Mouse (Mus musculus) erythroblast, adult 5-6 weeks (primary cell): ENCODE results near the gene Pqlc3. TPM values are rescaled to one million over a fixed set of nuclear protein-coding genes. Genes with fewer than 3 reads are reported as not detected.
"Not testable (repeated sequence)": the region's sequence is repeated elsewhere in the genome, so short reads cannot be mapped to it uniquely, and the experiment has no call there.

Experiments used
- ATAC-seq: replicated peaks from 2 replicates; pipeline ENCODE4 v1.8.0; 2016; ENCODE audit warnings: moderate number of reproducible peaks, mild to moderate bottlenecking, moderate TSS enrichment, inconsistent platforms; ENCODE audit not compliant: poor library complexity, low FRiP score, severe bottlenecking
- total RNA-seq, 2 experiments: library from RNA; stranded (forward) in 1 of 2; stranded (reverse) in 1 of 2; fragments of 150-400 nt in 1 of 2; fragments of 200-764, 138-1000 nt in 1 of 2; gene quantifications; 2 replicates each; pipeline versions ENCODE4 v1.2.3 to v1.2.4; 2015 to 2017; ENCODE audit warnings: low replicate concordance in 2 of 2

The Pqlc3 gene
- 18.0 and 34.0 TPM in 2 replicates for total RNA-seq (2015; ENCODE audit: low replicate concordance)
- 9.5 and 20.1 TPM in 2 replicates for total RNA-seq (2017; ENCODE audit: low replicate concordance)

- ATAC-seq: peak; percentile 94
Measured at GRCm38 (mm10) chr12:16999739-17000497, at the start of gene Pqlc3. Gene Pqlc3 (minus strand): TSS chr12:17000408.

- ATAC-seq: no peak
Measured at GRCm38 (mm10) chr12:17049796-17050195, 49.6 kb upstream of the Pqlc3 start.

- no peak for ATAC-seq
Measured at GRCm38 (mm10) chr12:17048979-17049612, 48.9 kb upstream of the Pqlc3 start.

- ATAC-seq: no peak
Measured at GRCm38 (mm10) chr12:17043311-17043710, 43.1 kb upstream of the Pqlc3 start.

GRCm38 (mm10) chr12:17040567-17040966, 40.4 kb upstream of the Pqlc3 start:
- no peak for ATAC-seq

- ATAC-seq: no peak
Measured at GRCm38 (mm10) chr12:17039415-17039814, 39.2 kb upstream of the Pqlc3 start.

GRCm38 (mm10) chr12:17038246-17038645, 38.0 kb upstream of the Pqlc3 start:
- no peak for ATAC-seq

GRCm38 (mm10) chr12:17037053-17037610, 36.9 kb upstream of the Pqlc3 start:
- no peak for ATAC-seq

GRCm38 (mm10) chr12:17036532-17036931, 36.3 kb upstream of the Pqlc3 start:
- no peak for ATAC-seq

GRCm38 (mm10) chr12:17035128-17035527, 34.9 kb upstream of the Pqlc3 start:
- no peak for ATAC-seq

GRCm38 (mm10) chr12:17034671-17035070, 34.5 kb upstream of the Pqlc3 start:
- no peak for ATAC-seq

- ATAC-seq: no peak
Measured at GRCm38 (mm10) chr12:17033464-17033841, 33.2 kb upstream of the Pqlc3 start.

- peak; percentile 61 for ATAC-seq
Measured at GRCm38 (mm10) chr12:17032694-17033463, 32.7 kb upstream of the Pqlc3 start.

- ATAC-seq: no peak
Measured at GRCm38 (mm10) chr12:17024554-17025110, 24.4 kb upstream of the Pqlc3 start.

- ATAC-seq: no peak
Measured at GRCm38 (mm10) chr12:17022145-17022544, 21.9 kb upstream of the Pqlc3 start.

- ATAC-seq: not testable (repeated sequence)
Measured at GRCm38 (mm10) chr12:17021125-17021524, 20.9 kb upstream of the Pqlc3 start.

- no peak for ATAC-seq
Measured at GRCm38 (mm10) chr12:17018468-17018867, 18.3 kb upstream of the Pqlc3 start.

GRCm38 (mm10) chr12:17015711-17016110, 15.5 kb upstream of the Pqlc3 start:
- no peak for ATAC-seq

GRCm38 (mm10) chr12:17012067-17012899, 12.1 kb upstream of the Pqlc3 start:
- ATAC-seq: no peak
